Mouse (Mus musculus) heart, embryonic 14.5 days (tissue): Measurements from ENCODE around the gene Atg9b. TPM values are rescaled to one million over a fixed set of nuclear protein-coding genes. Genes with fewer than 3 reads are reported as not detected.

Experiments used
- ATAC-seq: fragments of 200-750 bp; cut with Nextera tagmentation; 2 replicates; pipeline ENCODE4 v1.8.0; 2017; ENCODE audit warnings: low read depth, moderate TSS enrichment; ENCODE audit not compliant: insufficient number of reproducible peaks, insufficient read depth, low FRiP score
- H3K27ac ChIP-seq, 2 experiments: fragments of 200-500 bp in 1 of 2; fragments of 300-500 bp in 1 of 2; sonication (generic) in 1 of 2; replicated peaks in 1 of 2; 2 replicates each; pipeline ENCODE4 v1.5.1; 2012 to 2014; ENCODE audit warnings: low read depth in 2 of 2, low read length in 2 of 2, control low read depth in 1 of 2, mild to moderate bottlenecking in 1 of 2, mixed read lengths in 1 of 2; ENCODE audit not compliant: control insufficient read depth in 1 of 2, insufficient read depth in 1 of 2
- H3K27me3 ChIP-seq: fragments of 300-500 bp; sonication (generic); 2 replicates; pipeline ENCODE4 v1.6.1; 2014; ENCODE audit warnings: mild to moderate bottlenecking, low read length, control low read depth; ENCODE audit not compliant: control insufficient read depth, insufficient read depth
- H3K36me3 ChIP-seq: fragments of 300-500 bp; sonication (generic); 2 replicates; pipeline ENCODE4 v1.6.1; 2014; ENCODE audit warnings: mild to moderate bottlenecking, control low read depth, low read length, mixed read lengths; ENCODE audit not compliant: control insufficient read depth, insufficient read depth
- H3K4me1 ChIP-seq, 2 experiments: fragments of 200-500 bp in 1 of 2; fragments of 300-500 bp in 1 of 2; sonication (generic) in 1 of 2; 2 replicates each; pipeline ENCODE4 v1.6.1; 2012 to 2014; ENCODE audit warnings: low read length in 2 of 2, control low read depth in 1 of 2, mixed read lengths in 1 of 2; ENCODE audit not compliant: control insufficient read depth in 2 of 2, insufficient read depth in 2 of 2
- H3K4me2 ChIP-seq: fragments of 300-500 bp; sonication (generic); 2 replicates; pipeline ENCODE4 v1.6.1; 2014; ENCODE audit warnings: mild to moderate bottlenecking, low read length
- H3K4me3 ChIP-seq, 2 experiments: fragments of 200-500 bp in 1 of 2; fragments of 300-500 bp in 1 of 2; sonication (generic) in 1 of 2; 2 replicates each; pipeline ENCODE4 v1.5.1; 2012 to 2014; ENCODE audit warnings: low read length in 2 of 2, mild to moderate bottlenecking in 2 of 2, control low read depth in 1 of 2, low read depth in 1 of 2, moderate library complexity in 1 of 2; ENCODE audit not compliant: control insufficient read depth in 1 of 2, insufficient read depth in 1 of 2
- H3K9ac ChIP-seq: fragments of 300-500 bp; sonication (generic); 2 replicates; pipeline ENCODE4 v1.6.1; 2014; ENCODE audit warnings: mild to moderate bottlenecking, low read length
- H3K9me3 ChIP-seq: fragments of 300-500 bp; sonication (generic); 2 replicates; pipeline ENCODE4 v1.6.1; 2016; ENCODE audit warnings: low read length, control low read depth; ENCODE audit not compliant: control insufficient read depth
- WGBS: fragments of 180-500 bp; shearing (Covaris S2); extraction: QIAGEN DNeasy Blood & Tissue Kit; methylation state at CpG from one replicate; pipeline ENCODE4 v1.1.7; 2014; 5-methylcytosine and 5-hydroxymethylcytosine counted together
- polyA plus RNA-seq: library from polyadenylated mRNA; unstranded; fragments of >200 nt; fragmentation: Nextera tagmentation; extraction: Ambion mirVana; gene quantifications from 2 replicates; pipeline ENCODE4 v1.2.1, GENCODE M21; 2014

The Atg9b gene
- polyA plus RNA-seq, 1 experiment from 2014 or later = 1.5 TPM

GRCm38 (mm10) chr5:24348546-24348945 is 43.4 kb downstream of the Atg9b start:
- H3K27me3 ChIP-seq = no peaks in the 10 kb centered on the region
- H3K4me3 ChIP-seq = peak overlapping the region; percentile 79 to 86
- H3K4me1 ChIP-seq = peaks cover 46 to 64% of the 10 kb centered on the region in 2 experiments
- peak overlapping the region; percentile 99 for H3K9ac ChIP-seq
- H3K4me2 ChIP-seq = peak overlapping the region; percentile 94
- 1% methylated on average over 30 of the region's 30 CpGs for WGBS
- H3K27ac ChIP-seq = peak overlapping the region; percentile 91 to 99
- no peaks in the 10 kb centered on the region for H3K9me3 ChIP-seq
- ATAC-seq = 0 out of 2 replicates have a peak, but pooled peaks have one; percentile 4
- H3K36me3 ChIP-seq = peaks cover 41% of the 10 kb centered on the region

DNA sequence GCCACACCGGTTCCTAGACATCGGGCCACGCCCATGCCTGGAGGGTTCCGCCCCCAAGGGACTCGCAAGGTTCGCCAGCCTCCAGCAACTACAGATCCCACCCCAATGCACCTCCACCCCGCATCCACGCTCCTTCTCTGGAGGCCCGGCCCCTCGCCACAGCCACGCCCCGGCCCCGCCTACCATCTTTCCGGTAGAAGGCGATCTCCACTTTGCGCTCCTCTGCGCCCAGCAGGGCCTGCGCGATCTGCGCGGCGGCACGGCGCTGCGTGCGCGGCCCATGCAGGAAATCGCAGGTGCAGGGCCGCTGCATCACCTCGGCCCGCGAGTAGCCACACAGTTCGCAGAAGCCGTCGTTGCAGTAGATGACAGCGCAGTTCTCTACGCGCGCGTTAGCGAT is 43.8 kb downstream of the Atg9b start:
- WGBS = under 1% methylated on average over 41 of the region's 41 CpGs
- Histone ChIP-seq H3K36me3 (peaks cover 45% of the 10 kb centered on the region), H3K27me3 (no peaks in the 10 kb centered on the region), H3K9ac (peak overlapping the region; percentile 99), H3K4me3 (peak overlapping the region; percentile 79 to 86), H3K9me3 (no peaks in the 10 kb centered on the region), H3K4me2 (peak overlapping the region; percentile 94), H3K27ac (peak overlapping the region; percentile 91 to 99), H3K4me1 (peaks cover 47 to 64% of the 10 kb centered on the region in 2 experiments)
- no peak for ATAC-seq

- Histone ChIP-seq H3K36me3 (peaks cover 48% of the 10 kb centered on the region), H3K4me1 (peaks cover 50 to 66% of the 10 kb centered on the region in 2 experiments), H3K27ac (no peak overlapping the region), H3K4me2 (peak overlapping the region; percentile 94), H3K4me3 (no peak overlapping the region), H3K27me3 (no peaks in the 10 kb centered on the region), H3K9me3 (no peaks in the 10 kb centered on the region), H3K9ac (no peak overlapping the region)
- no peak for ATAC-seq
- 47% methylated on average over 7 of the region's 7 CpGs for WGBS
These were observed 44.6 kb downstream of the Atg9b start for GRCm38 (mm10) chr5:24347186-24347875.

- 63% methylated on average over 7 of the region's 7 CpGs for WGBS
- Histone ChIP-seq H3K9me3 (no peaks in the 10 kb centered on the region), H3K9ac (no peak overlapping the region), H3K27ac (no peak overlapping the region), H3K27me3 (no peaks in the 10 kb centered on the region), H3K36me3 (peaks cover 51% of the 10 kb centered on the region), H3K4me3 (no peak overlapping the region), H3K4me1 (peaks cover 54 to 77% of the 10 kb centered on the region in 2 experiments), H3K4me2 (no peak overlapping the region)
- ATAC-seq = no peak
These were observed 45.6 kb downstream of the Atg9b start for GRCm38 (mm10) chr5:24346313-24346712.

GRCm38 (mm10) chr5:24344477-24345051 is 47.4 kb downstream of the Atg9b start:
- ATAC-seq = peak; percentile 50
- Histone ChIP-seq H3K9ac (peak overlapping the region; percentile 31), H3K9me3 (no peaks in the 10 kb centered on the region), H3K36me3 (peaks cover 68% of the 10 kb centered on the region), H3K27me3 (no peaks in the 10 kb centered on the region), H3K4me3 (no peak overlapping the region), H3K4me2 (peak overlapping the region; percentile 40), H3K27ac (peak overlapping the region; percentile 74 to 85), H3K4me1 (peaks cover 53 to 89% of the 10 kb centered on the region in 2 experiments)
- WGBS = 15% methylated on average over 11 of the region's 12 CpGs

DNA sequence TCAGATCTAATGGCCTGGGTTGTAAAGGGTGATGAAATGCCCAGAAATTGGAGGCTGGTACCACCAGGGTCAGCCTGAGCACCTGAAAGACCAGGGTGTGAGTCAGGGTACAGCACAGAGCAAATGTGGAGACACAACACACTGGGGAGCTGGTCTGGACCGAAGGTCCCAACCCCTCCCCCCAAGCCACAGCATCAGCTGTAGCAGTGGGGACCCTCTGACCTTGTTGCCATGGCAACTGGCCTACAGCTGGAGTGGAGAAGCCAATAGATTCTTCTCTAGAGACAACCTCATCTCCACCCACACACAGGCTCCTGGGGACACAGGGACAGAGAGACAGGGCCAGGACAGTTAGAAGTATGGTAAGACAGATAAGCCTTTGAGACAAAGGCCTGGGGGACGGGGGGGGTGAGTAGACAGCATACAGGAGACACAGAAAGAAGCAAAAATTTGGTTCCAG is 47.9 kb downstream of the Atg9b start:
- H3K27me3 ChIP-seq = no peaks in the 10 kb centered on the region
- WGBS = 19% methylated on average over 2 of the region's 2 CpGs
- H3K4me2 ChIP-seq = peak overlapping the region; percentile 40
- peaks cover 48 to 89% of the 10 kb centered on the region in 2 experiments for H3K4me1 ChIP-seq
- peaks cover 74% of the 10 kb centered on the region for H3K36me3 ChIP-seq
- H3K9ac ChIP-seq = peak overlapping the region; percentile 31
- peak overlapping the region; percentile 74 to 85 for H3K27ac ChIP-seq
- H3K9me3 ChIP-seq = no peaks in the 10 kb centered on the region
- H3K4me3 ChIP-seq = no peak overlapping the region
- ATAC-seq = no peak

- Histone ChIP-seq H3K4me3 (no peak overlapping the region), H3K9me3 (no peaks in the 10 kb centered on the region), H3K4me1 (peaks cover 50 to 89% of the 10 kb centered on the region in 2 experiments), H3K36me3 (peaks cover 80% of the 10 kb centered on the region), H3K9ac (peak overlapping the region; percentile 31), H3K4me2 (peak overlapping the region; percentile 25; the same call in 1 of the 2 replicates), H3K27me3 (no peaks in the 10 kb centered on the region), H3K27ac (peak overlapping the region; percentile 74 to 85)
- no peak for ATAC-seq
These were observed 48.6 kb downstream of the Atg9b start for GRCm38 (mm10) chr5:24343379-24343778.
